Mouse (Mus musculus) liver, postnatal 0 days (tissue): ENCODE measurements at regions not wholly inside any gene's neighbourhood (a gene's known extent, or its start where the extent isn't known, plus 50 kb on each side); places are given as distances from the start of the nearest gene placed in this dataset.

ENCODE experiments used
- CTCF ChIP-seq: sonication (generic); IDR thresholded peaks from 2 replicates; pipeline ENCODE4 v1.5.1; 2016; ENCODE audit warnings: antibody characterized with exemption, low read depth
- EP300 ChIP-seq: IDR thresholded peaks from 2 replicates; pipeline ENCODE4 v1.6.1; 2016; ENCODE audit warnings: antibody characterized with exemption, low read depth, mild to moderate bottlenecking

- TF ChIP-seq CTCF, result no peak
- TF ChIP-seq EP300, result no peak
Measured at GRCm38 (mm10) chr7:36308726-36309125, 389.2 kb upstream of the Tshz3 start.
